Mouse (Mus musculus) bone marrow macrophage, adult 2 months (primary cell): Measurements from ENCODE around the gene Ifitm7. TPM values are rescaled to one million over a fixed set of nuclear protein-coding genes. Genes with fewer than 3 reads are reported as not detected.

Experiments
- H3K27ac ChIP-seq: 2 replicates; pipeline ENCODE4 v1.5.1; 2012; ENCODE audit warnings: low read depth, low read length; ENCODE audit not compliant: insufficient read depth
- H3K4me1 ChIP-seq: 2 replicates; pipeline ENCODE4 v1.6.1; 2012; ENCODE audit warnings: low read length; ENCODE audit not compliant: control insufficient read depth, insufficient read depth
- H3K4me3 ChIP-seq: 2 replicates; pipeline ENCODE4 v1.5.1; 2012; ENCODE audit warnings: mild to moderate bottlenecking, low read length, moderate library complexity; ENCODE audit not compliant: insufficient read depth
- CTCF ChIP-seq: IDR thresholded peaks from 2 replicates; pipeline ENCODE4 v1.5.1; 2012; ENCODE audit warnings: low read depth, mild to moderate bottlenecking, low read length, moderate library complexity
- POLR2A ChIP-seq: IDR thresholded peaks from 2 replicates; pipeline ENCODE4 v1.6.1; 2012; ENCODE audit warnings: mild to moderate bottlenecking, low read depth, low read length, borderline replicate concordance
- polyA plus RNA-seq: library from polyadenylated mRNA; stranded (reverse); fragments of >200 nt; gene quantifications from 2 replicates; pipeline ENCODE4 v1.2.4, GENCODE M21; 2012; ENCODE audit not compliant: missing spikeins, insufficient read depth, insufficient read length

Ifitm7 gene
- polyA plus RNA-seq: not detected in 2 replicates

DNA sequence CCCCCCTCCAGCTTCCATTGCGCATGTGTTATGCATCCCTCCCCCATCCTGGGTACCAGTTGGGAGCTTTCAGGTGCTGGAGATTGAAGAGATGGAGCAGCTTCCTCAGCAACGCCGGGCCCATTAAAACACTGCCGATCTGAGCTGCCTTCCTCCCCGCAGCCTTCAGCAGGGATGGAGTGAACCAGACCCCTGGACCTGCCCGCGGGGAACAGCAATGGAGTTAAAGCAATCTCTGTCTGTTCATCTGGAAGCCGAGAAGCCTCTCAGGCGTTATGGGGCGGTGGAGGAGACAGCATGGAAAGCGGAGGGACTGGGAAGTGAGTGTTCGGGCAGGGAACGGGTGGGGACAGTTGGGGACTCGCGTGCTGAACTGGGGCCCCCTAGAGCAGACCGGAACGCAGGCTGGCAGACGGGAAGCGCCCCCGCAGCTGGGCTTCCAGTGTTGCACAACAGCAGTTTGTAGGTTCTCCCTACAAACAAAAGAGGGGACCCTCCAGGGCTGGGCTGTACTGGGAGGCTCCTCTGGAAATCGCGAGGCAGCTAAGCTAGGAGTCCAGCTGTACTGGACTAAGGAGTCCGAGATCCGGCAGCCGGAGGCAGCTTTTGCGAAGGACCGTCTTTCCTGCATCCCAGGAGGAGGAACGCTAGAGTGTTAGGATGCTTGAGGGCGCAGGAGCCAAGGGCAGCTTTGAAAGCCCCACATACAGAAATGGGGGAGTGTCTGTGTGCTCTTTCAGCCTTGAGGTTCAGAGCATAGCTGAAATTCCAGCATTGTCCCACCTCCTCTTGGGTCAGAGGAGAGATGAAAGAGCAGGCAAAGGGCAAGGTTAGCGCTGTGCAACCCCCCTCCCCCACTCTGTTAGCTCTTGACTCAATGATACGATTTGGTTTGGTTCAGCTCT, at the start of gene Ifitm7, which contains the start of gene 2900011O08Rik:
Ifitm7 (minus strand) TSS at position 315 of the 905 bp plus-strand sequence.
2900011O08Rik (plus strand) TSS at position 31 of the 905 bp plus-strand sequence.
- H3K4me3 ChIP-seq: peak within 1 kb of the TSS; percentile 47
- TF ChIP-seq CTCF (no peak), POLR2A (no peak)
- H3K4me1 ChIP-seq: no peaks in the 10 kb centered on the region

GRCm38 (mm10) chr16:14033076-14033475, 46.4 kb upstream of the Ifitm7 start:
- TF ChIP-seq POLR2A: no peak
- TF ChIP-seq CTCF: no peak
- Histone ChIP-seq H3K4me1 (peaks cover 22% of the 10 kb centered on the region), H3K27ac (no peak overlapping the region)

More for the DNA sequence above, at the start of gene Ifitm7, which contains the start of gene 2900011O08Rik:
- H3K27ac ChIP-seq: no peak within 1 kb of the TSS

GRCm38 (mm10) chr16:14030650-14031049, 44.0 kb upstream of the Ifitm7 start:
- H3K27ac ChIP-seq: no peak overlapping the region
- TF ChIP-seq POLR2A: no peak
- TF ChIP-seq CTCF: no peak
- no peak overlapping the region for H3K4me3 ChIP-seq
- H3K4me1 ChIP-seq: peaks cover 24% of the 10 kb centered on the region

More at GRCm38 (mm10) chr16:14033076-14033475, 46.4 kb upstream of the Ifitm7 start:
- H3K4me3 ChIP-seq: no peak overlapping the region

DNA sequence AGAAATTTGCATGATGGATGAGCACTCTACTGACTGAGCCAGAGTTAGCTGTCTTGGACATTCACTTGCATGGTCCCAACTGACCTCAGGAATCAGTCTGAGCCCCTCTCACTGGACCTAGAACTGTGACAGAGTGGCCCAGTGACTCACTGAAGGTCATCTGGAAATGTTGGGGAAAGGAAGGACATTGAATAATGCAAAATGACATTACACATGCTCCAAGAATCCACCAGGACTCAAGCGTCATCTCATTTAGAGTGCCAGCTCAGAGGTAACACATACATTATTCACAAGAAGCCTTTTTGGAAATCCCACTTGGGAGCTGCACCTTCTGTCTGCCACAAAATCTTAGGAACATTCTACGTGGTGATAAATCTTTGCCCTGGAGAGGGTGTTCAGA, 43.2 kb upstream of the Ifitm7 start:
- Histone ChIP-seq H3K4me3 (no peak overlapping the region), H3K27ac (peak overlapping the region; percentile 5; the same call in 1 of the 2 replicates), H3K4me1 (peaks cover 26% of the 10 kb centered on the region)
- TF ChIP-seq POLR2A: no peak
- no peak for TF ChIP-seq CTCF

DNA sequence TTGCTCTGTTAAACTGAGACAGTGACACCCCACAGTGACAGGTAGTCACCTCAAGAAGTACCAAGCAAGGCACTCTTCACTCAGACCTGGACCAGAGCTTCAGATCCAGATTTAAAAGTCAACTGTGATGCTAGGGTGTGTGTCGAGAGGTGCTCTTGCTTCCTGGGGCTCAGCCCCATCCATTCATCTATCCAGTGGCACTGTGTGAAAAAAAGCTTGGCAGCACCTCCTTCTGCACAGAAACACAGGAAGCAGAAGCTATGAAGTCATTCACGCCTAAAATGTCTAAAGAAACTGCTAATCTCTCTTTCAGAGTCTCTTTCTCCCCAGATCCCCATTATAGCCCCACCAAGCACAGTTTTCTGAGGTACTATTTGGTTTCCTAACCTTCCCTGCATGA, 42.4 kb upstream of the Ifitm7 start:
- Histone ChIP-seq H3K4me3 (no peak overlapping the region), H3K4me1 (peaks cover 26% of the 10 kb centered on the region), H3K27ac (peak overlapping the region; percentile 44)
- no peak for TF ChIP-seq POLR2A
- no peak for TF ChIP-seq CTCF

- no peak for TF ChIP-seq POLR2A
- no peak for TF ChIP-seq CTCF
- no peak overlapping the region for H3K4me3 ChIP-seq
- no peak overlapping the region for H3K27ac ChIP-seq
- H3K4me1 ChIP-seq: peaks cover 31% of the 10 kb centered on the region
Observed at GRCm38 (mm10) chr16:14025091-14025990, 38.7 kb upstream of the Ifitm7 start.

GRCm38 (mm10) chr16:14021166-14021822, 34.6 kb upstream of the Ifitm7 start:
- Histone ChIP-seq H3K4me1 (peaks cover 13% of the 10 kb centered on the region), H3K27ac (peak overlapping the region; percentile 91), H3K4me3 (no peak overlapping the region)
- no peak for TF ChIP-seq CTCF
- TF ChIP-seq POLR2A: no peak

GRCm38 (mm10) chr16:14017306-14017705, 30.6 kb upstream of the Ifitm7 start:
- no peak overlapping the region for H3K27ac ChIP-seq
- no peak overlapping the region for H3K4me3 ChIP-seq
- H3K4me1 ChIP-seq: peaks cover 10% of the 10 kb centered on the region
- TF ChIP-seq CTCF (no peak), POLR2A (no peak)

DNA sequence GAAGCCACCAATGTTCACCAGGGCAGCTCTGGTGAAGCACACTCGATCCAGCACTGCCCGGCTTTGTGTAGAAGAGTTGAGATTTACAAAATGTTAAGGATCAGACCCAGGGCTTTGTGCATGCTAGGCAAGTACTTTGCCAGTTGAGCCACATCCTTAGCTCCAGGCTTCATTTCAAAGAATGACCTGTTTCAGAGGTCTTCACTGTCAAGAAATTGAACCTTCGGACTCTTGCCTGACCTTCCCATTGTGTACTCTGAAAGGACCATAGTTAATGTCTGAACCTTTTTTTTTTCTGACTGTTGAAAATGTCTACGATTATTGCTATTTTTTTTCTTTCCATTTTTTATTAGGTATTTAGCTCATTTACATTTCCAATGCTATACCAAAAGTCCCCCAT, 23.3 kb upstream of the Ifitm7 start:
- Histone ChIP-seq H3K27ac (no peak overlapping the region), H3K4me3 (no peak overlapping the region), H3K4me1 (no peaks in the 10 kb centered on the region)
- no peak for TF ChIP-seq POLR2A
- no peak for TF ChIP-seq CTCF
